Mouse (Mus musculus) adrenal gland, adult 8-10 months (tissue): Measurements from ENCODE around the gene Nop58. TPM values are rescaled to one million over a fixed set of nuclear protein-coding genes. Genes with fewer than 3 reads are reported as not detected.

Experiments
- DNase-seq: peaks from one replicate; pipeline ENCODE4 v3.0.0; 2022
- total RNA-seq, 4 experiments: library from RNA; stranded (reverse); gene quantifications; 2 replicates each; pipeline ENCODE4 v1.2.4; 2022

Gene Nop58
- total RNA-seq, 4 experiments from 2014 or later = 78.0 to 99.9 (median 83.9) TPM

GRCm38 (mm10) chr1:59725661-59726060, 40.9 kb downstream of the Nop58 start:
- no peak for DNase-seq

GRCm38 (mm10) chr1:59730106-59730505, 45.3 kb downstream of the Nop58 start:
- DNase-seq = no peak

- no peak for DNase-seq
These were observed 46.0 kb downstream of the Nop58 start for GRCm38 (mm10) chr1:59730737-59731136.

GRCm38 (mm10) chr1:59734076-59734475, 49.3 kb downstream of the Nop58 start:
- no peak for DNase-seq

- DNase-seq = no peak
These were observed 54.1 kb downstream of the Nop58 start for GRCm38 (mm10) chr1:59738768-59739414.

GRCm38 (mm10) chr1:59739577-59740354, 55.0 kb downstream of the Nop58 start:
- no peak for DNase-seq

- no peak for DNase-seq
These were observed 64.3 kb downstream of the Nop58 start for GRCm38 (mm10) chr1:59749047-59749446.

GRCm38 (mm10) chr1:59749724-59750123, 65.0 kb downstream of the Nop58 start:
- peak; percentile 18 for DNase-seq

- DNase-seq = no peak
These were observed 70.5 kb downstream of the Nop58 start for GRCm38 (mm10) chr1:59755298-59755697.

GRCm38 (mm10) chr1:59758325-59758724, 73.6 kb downstream of the Nop58 start:
- DNase-seq = no peak

GRCm38 (mm10) chr1:59762208-59762607, 77.4 kb downstream of the Nop58 start:
- peak; percentile 14 for DNase-seq

GRCm38 (mm10) chr1:59762651-59763163, 77.9 kb downstream of the Nop58 start:
- peak; percentile 43 for DNase-seq

GRCm38 (mm10) chr1:59763164-59763768, 78.5 kb downstream of the Nop58 start, which contains the start of gene Bmpr2:
Gene Bmpr2, plus strand, starts transcription at chr1:59763400.
- peak; percentile 85 for DNase-seq

- peak; percentile 44 for DNase-seq
These were observed 79.0 kb downstream of the Nop58 start for GRCm38 (mm10) chr1:59763781-59764251.

- peak; percentile 45 for DNase-seq
These were observed 79.7 kb downstream of the Nop58 start for GRCm38 (mm10) chr1:59764407-59764971.

- no peak for DNase-seq
These were observed 80.5 kb downstream of the Nop58 start for GRCm38 (mm10) chr1:59765279-59765678.

- DNase-seq = no peak
These were observed 81.9 kb downstream of the Nop58 start for GRCm38 (mm10) chr1:59766626-59767025.

Other genes with a start within 250 kb of the Nop58 start
- gene Fzd7, start 202.5 kb upstream of the Nop58 start, total RNA-seq = 10 to 100 TPM; 14.6 to 19.8 (median 15.8) TPM
- 10 to 100 TPM in 2 of 4 experiments, 1 to 10 TPM in 2; 2.2 to 59.5 (median 23.9) TPM for gene Gm973, start 168.7 kb upstream of the Nop58 start, total RNA-seq
- 100 to 1,000 TPM; 139 to 180 (median 145) TPM for gene Sumo1, start 14.1 kb upstream of the Nop58 start, total RNA-seq
- 10 to 100 TPM; 64.0 to 68.1 (median 66.2) TPM for gene Bmpr2, start 78.4 kb downstream of the Nop58 start, total RNA-seq
- gene Fam117b, start 228.0 kb downstream of the Nop58 start, total RNA-seq = 10 to 100 TPM; 39.3 to 54.0 (median 45.2) TPM